Mouse (Mus musculus) forebrain, embryonic 12.5 days (tissue): ENCODE results near the gene Ctnnd1. TPM values are rescaled to one million over a fixed set of nuclear protein-coding genes. Genes with fewer than 3 reads are reported as not detected.

ENCODE experiments used
- ATAC-seq: fragments of 200-750 bp; cut with Nextera tagmentation; 2 replicates; pipeline ENCODE4 v1.8.0; 2017; ENCODE audit warnings: moderate TSS enrichment; ENCODE audit not compliant: low FRiP score
- H3K27ac ChIP-seq: fragments of 300-500 bp; sonication (generic); 2 replicates; pipeline ENCODE4 v1.5.1; 2016; ENCODE audit warnings: mild to moderate bottlenecking
- H3K27me3 ChIP-seq: fragments of 300-500 bp; sonication (generic); 2 replicates; pipeline ENCODE4 v1.6.1; 2016; ENCODE audit warnings: mild to moderate bottlenecking
- H3K36me3 ChIP-seq: fragments of 300-500 bp; sonication (generic); replicated peaks from 2 replicates; pipeline ENCODE4 v1.6.1; 2016; ENCODE audit warnings: mild to moderate bottlenecking
- H3K4me1 ChIP-seq: fragments of 300-500 bp; sonication (generic); 2 replicates; pipeline ENCODE4 v1.6.1; 2016
- H3K4me2 ChIP-seq: fragments of 300-500 bp; sonication (generic); 2 replicates; pipeline ENCODE4 v1.6.1; 2016; ENCODE audit warnings: mild to moderate bottlenecking, moderate library complexity
- H3K4me3 ChIP-seq: fragments of 300-500 bp; sonication (generic); replicated peaks from 2 replicates; pipeline ENCODE4 v1.5.1; 2016; ENCODE audit warnings: mild to moderate bottlenecking
- H3K9ac ChIP-seq: fragments of 300-500 bp; sonication (generic); 2 replicates; pipeline ENCODE4 v1.6.1; 2016; ENCODE audit warnings: mild to moderate bottlenecking
- H3K9me3 ChIP-seq: fragments of 300-500 bp; sonication (generic); 2 replicates; pipeline ENCODE4 v1.6.1; 2016
- WGBS: fragments of 180-500 bp; shearing (Covaris S2); methylation state at CpG from one replicate; pipeline ENCODE4 v1.1.7; 2016; 5-methylcytosine and 5-hydroxymethylcytosine counted together
- polyA plus RNA-seq: library from polyadenylated mRNA; unstranded; fragments of >200 nt; fragmentation: Nextera tagmentation; extraction: Ambion mirVana; gene quantifications from 2 replicates; pipeline ENCODE4 v1.2.1, GENCODE M21; 2016

Gene Ctnnd1
- polyA plus RNA-seq, 1 experiment from 2014 or later, result 53.6 TPM

GRCm38 (mm10) chr2:84638428-84639220 is 11.9 kb downstream of the Ctnnd1 start:
- no peak overlapping the region for H3K9ac ChIP-seq
- H3K9me3 ChIP-seq, result no peaks in the 10 kb centered on the region
- peaks cover 54% of the 10 kb centered on the region for H3K4me1 ChIP-seq
- H3K36me3 ChIP-seq, result no peaks in the 10 kb centered on the region
- H3K27me3 ChIP-seq, result no peaks in the 10 kb centered on the region
- H3K27ac ChIP-seq, result no peak overlapping the region
- 77% methylated on average over 5 of the region's 5 CpGs for WGBS
- no peak overlapping the region for H3K4me2 ChIP-seq
- ATAC-seq, result no peak
- H3K4me3 ChIP-seq, result no peak overlapping the region

GRCm38 (mm10) chr2:84637452-84638165 is 13.0 kb downstream of the Ctnnd1 start:
- WGBS, result 52% methylated on average over 7 of the region's 7 CpGs
- Histone ChIP-seq H3K4me2 (no peak overlapping the region; the same call in 1 of the 2 replicates), H3K27ac (peak overlapping the region; percentile 56; the same call in 1 of the 2 replicates), H3K9ac (0 out of 2 replicates have a peak overlapping the region, but pooled peaks have one; percentile 21), H3K9me3 (no peaks in the 10 kb centered on the region), H3K27me3 (no peaks in the 10 kb centered on the region), H3K36me3 (no peaks in the 10 kb centered on the region), H3K4me3 (no peak overlapping the region), H3K4me1 (peaks cover 61% of the 10 kb centered on the region)
- ATAC-seq, result no peak

GRCm38 (mm10) chr2:84636231-84636741 is 14.3 kb downstream of the Ctnnd1 start:
- peaks cover 61% of the 10 kb centered on the region for H3K4me1 ChIP-seq
- 34% methylated on average over 8 of the region's 8 CpGs for WGBS
- H3K27ac ChIP-seq, result peak overlapping the region; percentile 89
- H3K9me3 ChIP-seq, result no peaks in the 10 kb centered on the region
- no peaks in the 10 kb centered on the region for H3K36me3 ChIP-seq
- H3K27me3 ChIP-seq, result no peaks in the 10 kb centered on the region
- no peak for ATAC-seq
- H3K9ac ChIP-seq, result no peak overlapping the region
- H3K4me3 ChIP-seq, result no peak overlapping the region
- H3K4me2 ChIP-seq, result peak overlapping the region; percentile 32

- H3K36me3 ChIP-seq, result no peaks in the 10 kb centered on the region
- H3K4me2 ChIP-seq, result peak overlapping the region; percentile 32
- peaks cover 61% of the 10 kb centered on the region for H3K4me1 ChIP-seq
- peak overlapping the region; percentile 89 for H3K27ac ChIP-seq
- H3K9ac ChIP-seq, result no peak overlapping the region
- peak; percentile 95 for ATAC-seq
- H3K9me3 ChIP-seq, result no peaks in the 10 kb centered on the region
- H3K4me3 ChIP-seq, result no peak overlapping the region
- 0% methylated on average over 2 of the region's 2 CpGs for WGBS
- H3K27me3 ChIP-seq, result no peaks in the 10 kb centered on the region
These were observed 15.0 kb downstream of the Ctnnd1 start for GRCm38 (mm10) chr2:84635611-84636010.

DNA sequence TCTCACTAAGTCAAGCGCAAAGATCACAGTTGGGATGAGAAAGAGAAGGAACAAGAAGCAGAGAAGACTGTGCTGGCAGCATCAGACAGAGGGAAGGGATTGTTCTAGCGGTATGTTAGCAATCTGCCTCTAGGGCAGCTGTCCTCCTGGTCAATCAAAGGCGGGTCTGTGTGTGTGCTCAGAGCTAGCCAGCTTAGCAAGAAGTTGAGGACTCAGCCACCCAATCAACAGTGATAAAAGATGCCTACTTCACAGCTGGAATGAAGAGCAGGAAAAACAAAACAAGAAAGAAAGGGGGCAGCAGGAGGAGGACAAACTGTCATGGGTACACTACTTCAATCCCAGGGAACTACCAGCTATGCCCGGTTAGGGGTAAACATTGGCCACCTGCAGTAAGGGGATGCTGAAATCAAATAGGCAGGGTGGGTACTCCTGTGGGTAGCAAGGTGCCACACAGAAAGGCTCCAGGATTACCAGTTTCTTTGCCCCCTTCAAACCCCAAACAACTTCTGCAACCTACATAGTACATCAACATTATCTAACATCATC is 15.6 kb downstream of the Ctnnd1 start:
- Histone ChIP-seq H3K9me3 (no peaks in the 10 kb centered on the region), H3K36me3 (no peaks in the 10 kb centered on the region), H3K9ac (no peak overlapping the region), H3K4me3 (no peak overlapping the region), H3K4me2 (peak overlapping the region; percentile 32), H3K4me1 (peaks cover 61% of the 10 kb centered on the region), H3K27me3 (no peaks in the 10 kb centered on the region), H3K27ac (peak overlapping the region; percentile 89)
- ATAC-seq, result peak; percentile 15; the same call in 1 of the 2 replicates
- 25% methylated on average over 4 of the region's 4 CpGs for WGBS

- Histone ChIP-seq H3K27me3 (no peaks in the 10 kb centered on the region), H3K9ac (no peak overlapping the region), H3K4me3 (no peak overlapping the region), H3K4me1 (peaks cover 60% of the 10 kb centered on the region), H3K4me2 (no peak overlapping the region), H3K27ac (0 out of 2 replicates have a peak overlapping the region, but pooled peaks have one; percentile 10), H3K9me3 (no peaks in the 10 kb centered on the region), H3K36me3 (no peaks in the 10 kb centered on the region)
- WGBS, result 80% methylated on average over 4 of the region's 4 CpGs
- no peak for ATAC-seq
These were observed 16.6 kb downstream of the Ctnnd1 start for GRCm38 (mm10) chr2:84634006-84634405.

GRCm38 (mm10) chr2:84632999-84633398 is 17.6 kb downstream of the Ctnnd1 start:
- H3K9me3 ChIP-seq, result no peaks in the 10 kb centered on the region
- 10% methylated on average over 3 of the region's 3 CpGs for WGBS
- no peak for ATAC-seq
- H3K27ac ChIP-seq, result 0 out of 2 replicates have a peak overlapping the region, but pooled peaks have one; percentile 31
- no peaks in the 10 kb centered on the region for H3K27me3 ChIP-seq
- H3K36me3 ChIP-seq, result no peaks in the 10 kb centered on the region
- H3K4me3 ChIP-seq, result no peak overlapping the region
- H3K4me1 ChIP-seq, result peaks cover 50% of the 10 kb centered on the region
- H3K9ac ChIP-seq, result no peak overlapping the region
- no peak overlapping the region for H3K4me2 ChIP-seq

- H3K27ac ChIP-seq, result no peak overlapping the region
- no peaks in the 10 kb centered on the region for H3K27me3 ChIP-seq
- H3K4me3 ChIP-seq, result no peak overlapping the region
- no peaks in the 10 kb centered on the region for H3K9me3 ChIP-seq
- peaks cover 40% of the 10 kb centered on the region for H3K4me1 ChIP-seq
- WGBS, result 90% methylated on average over 1 of the region's 1 CpGs
- H3K9ac ChIP-seq, result no peak overlapping the region
- no peaks in the 10 kb centered on the region for H3K36me3 ChIP-seq
- ATAC-seq, result no peak
- H3K4me2 ChIP-seq, result no peak overlapping the region
These were observed 18.6 kb downstream of the Ctnnd1 start for GRCm38 (mm10) chr2:84632001-84632400.

DNA sequence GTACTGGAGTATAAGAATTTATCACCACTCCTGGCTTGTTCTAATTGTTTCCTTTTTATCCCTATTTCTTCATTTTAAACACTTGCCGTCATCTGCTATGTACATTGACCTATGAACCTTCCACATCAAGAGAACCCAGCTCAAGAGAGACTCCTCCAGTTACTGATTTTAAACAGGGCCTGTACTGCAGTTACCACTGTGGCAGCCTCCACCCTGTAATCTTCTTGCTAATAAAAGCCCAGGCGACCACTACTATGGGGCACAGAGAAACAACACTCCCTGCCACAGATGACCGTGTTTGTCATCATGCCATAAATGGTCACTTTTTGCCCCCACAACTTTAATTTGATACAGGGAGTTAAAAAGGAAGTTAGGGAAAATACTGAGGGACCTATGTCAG is 23.5 kb downstream of the Ctnnd1 start:
- Histone ChIP-seq H3K4me2 (no peak overlapping the region), H3K4me1 (no peaks in the 10 kb centered on the region), H3K36me3 (peaks cover 16% of the 10 kb centered on the region; the same call in 1 of the 2 replicates), H3K27ac (no peak overlapping the region), H3K9me3 (no peaks in the 10 kb centered on the region), H3K9ac (no peak overlapping the region), H3K4me3 (no peak overlapping the region), H3K27me3 (no peaks in the 10 kb centered on the region)
- no peak for ATAC-seq
- 66% methylated on average over 3 of the region's 3 CpGs for WGBS

DNA sequence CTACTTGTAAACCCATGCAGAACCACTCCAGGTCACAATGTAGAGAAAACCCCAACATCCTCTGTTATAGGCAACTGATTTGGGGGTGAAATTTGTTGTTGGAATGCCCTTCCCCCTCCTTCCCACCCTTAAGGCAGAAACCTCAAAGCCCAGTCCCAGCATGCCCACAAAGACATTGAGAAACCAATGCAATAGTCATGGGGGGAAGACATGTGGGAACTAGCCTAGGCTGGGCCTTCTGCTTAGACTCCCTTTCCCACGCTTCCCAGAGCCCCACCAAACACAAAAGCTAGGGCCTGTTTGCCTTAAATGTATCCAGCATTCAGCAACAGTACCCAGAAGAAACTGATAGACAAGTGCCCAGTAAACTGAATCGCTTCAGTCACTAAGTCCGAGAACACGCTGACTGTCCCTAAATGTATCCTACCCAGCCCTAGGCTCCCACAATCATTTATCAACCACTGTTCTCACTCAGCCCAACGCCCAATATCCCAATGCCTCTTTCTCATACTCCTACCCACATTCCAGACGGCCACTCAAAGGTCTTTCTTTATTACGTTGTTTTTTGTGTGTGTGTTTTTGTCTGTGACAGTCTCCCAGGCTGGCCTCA is 24.1 kb downstream of the Ctnnd1 start:
- H3K36me3 ChIP-seq, result peaks cover 16% of the 10 kb centered on the region; the same call in 1 of the 2 replicates
- no peak overlapping the region for H3K4me2 ChIP-seq
- no peaks in the 10 kb centered on the region for H3K27me3 ChIP-seq
- no peak overlapping the region for H3K4me3 ChIP-seq
- ATAC-seq, result no peak
- no peaks in the 10 kb centered on the region for H3K4me1 ChIP-seq
- H3K9ac ChIP-seq, result no peak overlapping the region
- no peak overlapping the region for H3K27ac ChIP-seq
- WGBS, result 72% methylated on average over 7 of the region's 7 CpGs
- no peaks in the 10 kb centered on the region for H3K9me3 ChIP-seq

DNA sequence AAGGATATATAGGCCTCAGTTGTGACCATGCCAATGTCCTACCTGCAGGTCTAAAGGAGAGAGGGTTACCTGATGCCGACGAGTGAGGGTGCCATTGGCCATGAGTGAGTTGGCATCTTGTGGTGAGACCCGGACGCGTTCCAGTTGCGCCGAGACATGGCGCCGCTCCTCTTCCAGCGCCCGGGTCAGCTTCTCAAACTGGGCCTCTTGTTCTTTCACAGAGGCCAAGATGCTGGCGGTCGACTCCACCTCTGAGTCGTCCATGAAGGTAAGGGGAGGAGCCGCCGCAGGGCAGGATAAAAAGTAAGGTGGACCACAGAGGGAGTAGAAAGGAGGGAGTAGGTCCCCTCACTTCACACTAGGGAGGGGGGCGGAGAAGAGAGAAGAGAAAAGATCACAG is 26.4 kb downstream of the Ctnnd1 start:
- no peaks in the 10 kb centered on the region for H3K9me3 ChIP-seq
- no peak overlapping the region for H3K27ac ChIP-seq
- H3K9ac ChIP-seq, result no peak overlapping the region
- 94% methylated on average over 17 of the region's 17 CpGs for WGBS
- H3K4me1 ChIP-seq, result no peaks in the 10 kb centered on the region
- 0 out of 2 replicates have a peak, but pooled peaks have one; percentile 17 for ATAC-seq
- H3K4me2 ChIP-seq, result no peak overlapping the region
- no peak overlapping the region for H3K4me3 ChIP-seq
- no peaks in the 10 kb centered on the region for H3K27me3 ChIP-seq
- H3K36me3 ChIP-seq, result peaks cover 35% of the 10 kb centered on the region
